Mouse (Mus musculus): ENCODE measurements around the gene Rpl3l.
"Not testable (repeated sequence)": the region's sequence is repeated elsewhere in the genome, so short reads cannot be mapped to it uniquely, and the experiment has no call there.

Gene Rpl3l

GRCm38 (mm10) chr17:24719494-24720222 is 8.0 kb upstream of the Rpl3l start:
- DNase-seq, result peak; percentile 100

GRCm38 (mm10) chr17:24720616-24721015 is 7.0 kb upstream of the Rpl3l start:
- not testable (repeated sequence) for DNase-seq

GRCm38 (mm10) chr17:24721383-24721955 is 6.2 kb upstream of the Rpl3l start:
- DNase-seq, result not testable (repeated sequence)

- no peak for DNase-seq
Measured at GRCm38 (mm10) chr17:24722220-24722924, 5.2 kb upstream of the Rpl3l start.

GRCm38 (mm10) chr17:24723122-24723880 is 4.3 kb upstream of the Rpl3l start:
- no peak for DNase-seq

- DNase-seq, result no peak
Measured at GRCm38 (mm10) chr17:24723881-24724180, 3.8 kb upstream of the Rpl3l start.

GRCm38 (mm10) chr17:24724184-24724583 is 3.4 kb upstream of the Rpl3l start, which contains the start of gene Ndufb10:
Ndufb10 (minus strand) TSS chr17:24724478.
- DNase-seq, result peak; percentile 96

GRCm38 (mm10) chr17:24725637-24726390 is 1.8 kb upstream of the Rpl3l start:
- DNase-seq, result no peak

- DNase-seq, result no peak
Measured at GRCm38 (mm10) chr17:24728184-24728583, 564 bp downstream of the Rpl3l start.

- no peak for DNase-seq
Measured at GRCm38 (mm10) chr17:24729067-24729466, 1.4 kb downstream of the Rpl3l start.

- DNase-seq, result no peak
Measured at GRCm38 (mm10) chr17:24730787-24731186, 3.2 kb downstream of the Rpl3l start.

GRCm38 (mm10) chr17:24732233-24732935 is 4.8 kb downstream of the Rpl3l start:
- DNase-seq, result no peak

- no peak for DNase-seq
Measured at GRCm38 (mm10) chr17:24733434-24734050, 5.9 kb downstream of the Rpl3l start.

- no peak for DNase-seq
Measured at GRCm38 (mm10) chr17:24734513-24734912, 6.9 kb downstream of the Rpl3l start.

GRCm38 (mm10) chr17:24735446-24735845 is 7.8 kb downstream of the Rpl3l start:
- DNase-seq, result no peak

GRCm38 (mm10) chr17:24736330-24737051 is 8.9 kb downstream of the Rpl3l start, which contains the start of gene Msrb1:
Msrb1 (plus strand) TSS chr17:24736642.
- peak; percentile 99 for DNase-seq

GRCm38 (mm10) chr17:24737135-24737810 is 9.7 kb downstream of the Rpl3l start:
- DNase-seq, result no peak

GRCm38 (mm10) chr17:24738238-24738637 is 10.6 kb downstream of the Rpl3l start:
- DNase-seq, result no peak

- no peak for DNase-seq
Measured at GRCm38 (mm10) chr17:24739926-24740325, 12.3 kb downstream of the Rpl3l start.

GRCm38 (mm10) chr17:24742307-24742706 is 14.7 kb downstream of the Rpl3l start:
- no peak for DNase-seq

Measured in embryo, embryonic 11 days (tissue).